Mouse (Mus musculus) embryonic facial prominence, embryonic 11.5 days (tissue): ENCODE results near the gene Psmd10. TPM values are rescaled to one million over a fixed set of nuclear protein-coding genes. Genes with fewer than 3 reads are reported as not detected.

Experiments
- ATAC-seq: fragments of 200-750 bp; cut with Nextera tagmentation; replicated peaks from 2 replicates; pipeline ENCODE4 v1.8.0; 2017; ENCODE audit warnings: low read depth; ENCODE audit not compliant: insufficient number of reproducible peaks, low FRiP score, low TSS enrichment
- DNase-seq: peaks from one replicate; pipeline ENCODE4 v3.0.0-alpha.2; 2015; ENCODE audit warnings: low spot score
- H3K27ac ChIP-seq: fragments of 300-500 bp; sonication (generic); replicated peaks from 2 replicates; pipeline ENCODE4 v1.5.1; 2014; ENCODE audit warnings: mild to moderate bottlenecking, low read depth, low read length, control low read depth
- H3K27me3 ChIP-seq: fragments of 300-500 bp; sonication (generic); 2 replicates; pipeline ENCODE4 v1.6.1; 2014; ENCODE audit warnings: mild to moderate bottlenecking, low read length, moderate library complexity, mixed read lengths; ENCODE audit not compliant: control insufficient read depth, insufficient read depth
- H3K36me3 ChIP-seq: fragments of 300-500 bp; sonication (generic); replicated peaks from 2 replicates; pipeline ENCODE4 v1.6.1; 2014; ENCODE audit warnings: low read depth, mild to moderate bottlenecking, low read length, moderate library complexity, mixed read lengths; ENCODE audit not compliant: control insufficient read depth, insufficient read depth
- H3K4me1 ChIP-seq: fragments of 300-500 bp; sonication (generic); 2 replicates; pipeline ENCODE4 v1.6.1; 2014; ENCODE audit warnings: low read length, mixed read lengths; ENCODE audit not compliant: control insufficient read depth, insufficient read depth
- H3K4me2 ChIP-seq: fragments of 300-500 bp; sonication (generic); 2 replicates; pipeline ENCODE4 v1.6.1; 2014; ENCODE audit warnings: low read depth, mild to moderate bottlenecking, control low read depth, low read length, moderate library complexity
- H3K4me3 ChIP-seq: fragments of 300-500 bp; sonication (generic); 2 replicates; pipeline ENCODE4 v1.5.1; 2014; ENCODE audit warnings: low read depth, low read length, control low read depth
- H3K9ac ChIP-seq: fragments of 300-500 bp; sonication (generic); replicated peaks from 2 replicates; pipeline ENCODE4 v1.6.1; 2014; ENCODE audit warnings: mild to moderate bottlenecking, control low read depth, low read length
- H3K9me3 ChIP-seq: fragments of 300-500 bp; sonication (generic); replicated peaks from 2 replicates; pipeline ENCODE4 v1.6.1; 2016; ENCODE audit warnings: mild to moderate bottlenecking, low read length, inconsistent platforms, mixed read lengths; ENCODE audit not compliant: control insufficient read depth
- WGBS: fragments of 180-500 bp; shearing (Covaris S2); extraction: QIAGEN DNeasy Blood & Tissue Kit; methylation state at CpG from one replicate; pipeline ENCODE4 v1.1.7; 2014; 5-methylcytosine and 5-hydroxymethylcytosine counted together
- polyA plus RNA-seq: library from polyadenylated mRNA; unstranded; fragments of >200 nt; fragmentation: Nextera tagmentation; extraction: Ambion mirVana; gene quantifications from 2 replicates; pipeline ENCODE4 v1.2.1, GENCODE M21; 2014

Psmd10 gene
- polyA plus RNA-seq = 49.5 and 52.3 TPM in 2 replicates

DNA sequence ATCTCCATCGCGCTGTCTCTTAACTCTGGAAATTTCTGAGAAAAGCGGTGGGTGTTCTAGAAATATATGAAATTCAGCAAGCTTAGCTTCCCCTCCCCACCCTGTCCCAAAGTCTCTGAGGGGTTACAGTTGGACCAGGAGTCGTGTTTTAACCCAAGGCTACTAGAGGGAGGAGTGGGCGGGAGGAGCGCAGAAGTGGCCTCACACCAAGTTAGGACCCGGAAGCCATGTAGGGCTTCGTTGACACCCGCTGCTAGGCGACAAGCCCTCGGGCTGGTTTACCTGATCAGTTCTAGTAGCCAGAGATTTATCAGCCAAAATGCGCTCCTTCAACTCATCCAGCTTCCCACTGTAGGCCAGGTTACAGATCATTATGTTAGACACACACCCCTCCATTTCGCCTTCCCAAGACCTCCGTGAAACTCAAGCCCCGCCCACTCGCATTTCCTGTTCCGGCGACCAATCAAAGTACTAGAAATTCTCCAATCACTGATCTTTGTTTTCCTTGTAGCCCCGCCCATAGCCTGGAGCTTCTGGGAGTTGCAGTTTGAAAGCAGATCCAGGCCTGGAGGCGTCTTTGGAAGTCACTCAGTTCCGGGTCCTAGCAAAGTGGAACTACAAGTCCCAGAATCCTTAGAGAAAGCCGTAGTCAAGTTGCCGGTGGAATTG is at the start of gene Psmd10, which contains the start of gene Atg4a:
TSS of gene Psmd10 (minus strand) at position 457 of the 669 bp plus-strand sequence.
TSS of gene Atg4a (plus strand) at position 636 of the 669 bp plus-strand sequence.
- H3K27ac ChIP-seq = no peak within 1 kb of the TSS
- no peaks in the 10 kb centered on the region for H3K4me1 ChIP-seq
- no peaks in the 10 kb centered on the region for H3K36me3 ChIP-seq
- 15% methylated on average over 23 of the region's 23 CpGs for WGBS
- ATAC-seq (peak; percentile 98), DNase-seq (peak; percentile 92)
- peak within 1 kb of the TSS; percentile 40 for H3K4me2 ChIP-seq
- no peaks in the 10 kb centered on the region for H3K9me3 ChIP-seq
- H3K9ac ChIP-seq = peak within 1 kb of the TSS; percentile 37
- H3K4me3 ChIP-seq = peak within 1 kb of the TSS; percentile 44
- H3K27me3 ChIP-seq = no peaks in the 10 kb centered on the region; the same call in 1 of the 2 replicates

DNA sequence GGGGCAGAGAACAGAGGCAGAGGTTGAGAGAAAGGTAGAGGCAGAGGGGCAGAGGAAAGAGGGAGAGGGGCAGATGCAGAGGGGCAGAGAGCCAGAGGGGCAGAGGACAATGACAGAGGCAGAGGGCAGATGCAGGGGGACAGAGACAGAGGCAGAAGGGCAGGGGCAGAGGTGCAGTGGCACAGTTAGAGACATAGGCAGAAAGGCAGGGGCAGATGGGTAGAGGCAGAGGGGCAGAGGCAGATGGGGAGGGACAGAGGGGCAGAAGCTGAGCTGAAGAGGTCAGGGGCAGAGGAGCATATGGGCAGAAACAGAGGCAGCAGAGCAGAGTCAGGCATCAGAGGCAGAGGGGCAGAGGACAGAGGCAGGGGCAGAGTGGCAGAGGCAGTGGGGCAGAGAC is 42.4 kb upstream of the Psmd10 start:
- no peak for ATAC-seq
- H3K27me3 ChIP-seq = no peaks in the 10 kb centered on the region; the same call in 1 of the 2 replicates
- no peaks in the 10 kb centered on the region for H3K4me1 ChIP-seq
- no peak overlapping the region for H3K27ac ChIP-seq
- H3K9me3 ChIP-seq = no peaks in the 10 kb centered on the region
- no peak for DNase-seq
- H3K9ac ChIP-seq = no peak overlapping the region
- H3K36me3 ChIP-seq = no peaks in the 10 kb centered on the region
- H3K4me3 ChIP-seq = no peak overlapping the region
- H3K4me2 ChIP-seq = no peak overlapping the region

DNA sequence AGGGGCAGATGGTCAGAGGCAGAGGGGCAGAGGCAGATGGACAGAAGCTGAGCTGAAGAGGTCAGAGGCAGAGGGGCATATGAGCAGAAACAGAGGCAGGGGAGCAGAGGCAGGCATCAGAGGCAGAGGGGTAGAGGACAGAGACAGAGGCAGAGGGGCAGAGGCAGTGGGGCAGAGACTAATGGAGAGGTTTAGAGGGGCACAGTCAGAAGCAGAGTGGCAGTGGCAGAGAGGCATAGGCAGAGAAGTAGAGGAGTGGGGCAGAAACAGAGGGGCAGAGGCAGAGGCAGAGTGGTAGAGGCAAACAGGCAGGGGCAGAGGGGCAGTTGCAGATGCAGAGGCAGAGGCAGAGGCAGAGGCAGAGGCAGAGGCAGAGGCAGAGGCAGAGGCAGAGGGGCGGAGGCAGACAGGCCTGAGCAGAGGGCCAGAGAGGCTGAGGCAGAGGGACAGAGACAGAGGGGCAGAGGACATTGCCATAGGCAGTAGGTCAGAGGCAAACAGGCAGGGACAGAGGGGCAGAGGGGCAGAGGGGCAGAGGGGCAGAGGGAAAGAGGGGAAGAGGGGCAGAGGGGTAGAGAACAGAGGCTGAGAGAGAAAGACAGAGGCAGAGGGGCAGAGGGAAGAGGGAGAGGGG is 41.5 kb upstream of the Psmd10 start:
- no peak for DNase-seq
- Histone ChIP-seq H3K27me3 (no peaks in the 10 kb centered on the region; the same call in 1 of the 2 replicates), H3K4me3 (no peak overlapping the region), H3K9me3 (no peaks in the 10 kb centered on the region), H3K4me2 (no peak overlapping the region), H3K4me1 (no peaks in the 10 kb centered on the region), H3K27ac (no peak overlapping the region), H3K36me3 (no peaks in the 10 kb centered on the region), H3K9ac (no peak overlapping the region)
- no peak; the same call in 1 of the 2 replicates for ATAC-seq
- 100% methylated on average over 1 of the region's 1 CpGs for WGBS

GRCm38 (mm10) chrX:140996909-140997516 is 40.5 kb upstream of the Psmd10 start:
- DNase-seq (no peak), ATAC-seq (peak; percentile 78)
- H3K9me3 ChIP-seq = no peaks in the 10 kb centered on the region
- H3K27ac ChIP-seq = no peak overlapping the region
- H3K36me3 ChIP-seq = no peaks in the 10 kb centered on the region
- H3K9ac ChIP-seq = no peak overlapping the region
- H3K27me3 ChIP-seq = no peaks in the 10 kb centered on the region; the same call in 1 of the 2 replicates
- H3K4me3 ChIP-seq = no peak overlapping the region
- no peak overlapping the region for H3K4me2 ChIP-seq
- 100% methylated on average over 1 of the region's 1 CpGs for WGBS
- H3K4me1 ChIP-seq = no peaks in the 10 kb centered on the region

DNA sequence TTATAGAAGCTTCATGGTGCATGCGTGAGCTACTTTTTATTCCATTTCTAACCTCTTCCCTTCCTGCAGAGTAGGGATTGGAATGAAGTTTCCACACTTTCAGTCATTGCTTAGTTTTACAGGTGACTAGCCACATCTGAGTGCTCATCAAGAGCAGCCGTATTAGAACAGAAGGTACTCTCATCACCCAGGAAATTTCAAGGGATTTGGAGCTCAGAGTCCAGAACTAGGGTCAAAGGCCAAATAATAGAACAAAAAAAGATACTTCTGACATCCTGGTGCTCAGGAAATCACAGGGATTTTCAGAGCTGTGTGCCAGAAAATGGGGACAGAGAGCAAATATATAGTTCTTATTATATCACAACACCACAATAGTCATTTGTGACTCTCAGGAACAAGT is 28.7 kb upstream of the Psmd10 start:
- H3K4me3 ChIP-seq = no peak overlapping the region
- no peak overlapping the region for H3K4me2 ChIP-seq
- H3K9ac ChIP-seq = no peak overlapping the region
- WGBS = 78% methylated on average over 2 of the region's 2 CpGs
- H3K9me3 ChIP-seq = no peaks in the 10 kb centered on the region
- no peaks in the 10 kb centered on the region; the same call in none of the 2 replicates for H3K27me3 ChIP-seq
- H3K27ac ChIP-seq = no peak overlapping the region
- DNase-seq (no peak), ATAC-seq (no peak)
- no peaks in the 10 kb centered on the region for H3K36me3 ChIP-seq
- no peaks in the 10 kb centered on the region; the same call in 1 of the 2 replicates for H3K4me1 ChIP-seq

DNA sequence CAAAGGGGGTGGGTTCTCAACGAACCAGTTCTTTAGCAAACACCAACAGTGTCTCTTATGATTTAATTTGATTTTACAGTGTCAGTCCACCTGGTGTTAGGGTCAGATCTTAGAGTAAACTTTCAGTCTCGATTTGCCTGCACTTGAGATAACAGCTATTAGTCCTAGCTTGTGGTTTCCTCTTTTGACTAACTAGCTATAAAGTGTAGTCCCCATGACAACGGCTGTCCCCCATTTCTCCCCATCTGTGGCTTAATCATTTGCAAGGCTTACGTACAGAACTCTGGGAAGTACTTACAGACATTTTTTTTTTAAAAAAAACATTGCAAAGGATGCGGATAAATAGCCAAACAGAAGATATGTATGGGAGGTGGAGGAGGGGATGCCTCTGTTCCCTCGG is 28.3 kb upstream of the Psmd10 start:
- Histone ChIP-seq H3K27ac (no peak overlapping the region), H3K4me1 (no peaks in the 10 kb centered on the region; the same call in 1 of the 2 replicates), H3K9ac (no peak overlapping the region), H3K27me3 (no peaks in the 10 kb centered on the region; the same call in 1 of the 2 replicates), H3K4me3 (no peak overlapping the region), H3K36me3 (no peaks in the 10 kb centered on the region), H3K4me2 (no peak overlapping the region), H3K9me3 (no peaks in the 10 kb centered on the region)
- 62% methylated on average over 6 of the region's 6 CpGs for WGBS
- ATAC-seq (no peak), DNase-seq (no peak)

GRCm38 (mm10) chrX:140983206-140983960 is 26.9 kb upstream of the Psmd10 start:
- Histone ChIP-seq H3K36me3 (no peaks in the 10 kb centered on the region), H3K4me2 (no peak overlapping the region), H3K4me3 (no peak overlapping the region), H3K27ac (no peak overlapping the region), H3K9me3 (no peaks in the 10 kb centered on the region), H3K27me3 (no peaks in the 10 kb centered on the region; the same call in 1 of the 2 replicates), H3K9ac (no peak overlapping the region), H3K4me1 (no peaks in the 10 kb centered on the region; the same call in 1 of the 2 replicates)
- ATAC-seq = no peak
- WGBS = 49% methylated on average over 6 of the region's 6 CpGs
- no peak for DNase-seq
